Mouse (Mus musculus) stomach, embryonic 14.5 days (tissue): Measurements from ENCODE around the gene Erc2. TPM values are rescaled to one million over a fixed set of nuclear protein-coding genes. Genes with fewer than 3 reads are reported as not detected.
"Not testable (repeated sequence)": the region's sequence is repeated elsewhere in the genome, so short reads cannot be mapped to it uniquely, and the experiment has no call there.

ENCODE experiments used
- ATAC-seq: fragments of 200-750 bp; cut with Nextera tagmentation; 2 replicates; pipeline ENCODE4 v1.8.0; 2017; ENCODE audit warnings: low read depth, moderate TSS enrichment; ENCODE audit not compliant: insufficient number of reproducible peaks, insufficient read depth, low FRiP score
- H3K27ac ChIP-seq: fragments of 300-500 bp; sonication (generic); 2 replicates; pipeline ENCODE4 v1.5.1; 2014; ENCODE audit warnings: mild to moderate bottlenecking, low read length, moderate library complexity, mixed read lengths
- H3K27me3 ChIP-seq: fragments of 300-500 bp; sonication (generic); 2 replicates; pipeline ENCODE4 v1.6.1; 2014; ENCODE audit warnings: low read length, control low read depth, mixed read lengths; ENCODE audit not compliant: control insufficient read depth, insufficient read depth
- H3K36me3 ChIP-seq: fragments of 300-500 bp; sonication (generic); 2 replicates; pipeline ENCODE4 v1.6.1; 2014; ENCODE audit warnings: mild to moderate bottlenecking, control low read depth, low read length, moderate library complexity, mixed read lengths; ENCODE audit not compliant: control insufficient read depth, insufficient read depth
- H3K4me1 ChIP-seq: fragments of 300-500 bp; sonication (generic); 2 replicates; pipeline ENCODE4 v1.6.1; 2014; ENCODE audit warnings: low read length, control low read depth, mixed read lengths; ENCODE audit not compliant: control insufficient read depth, insufficient read depth
- H3K4me2 ChIP-seq: fragments of 300-500 bp; sonication (generic); replicated peaks from 2 replicates; pipeline ENCODE4 v1.6.1; 2014; ENCODE audit warnings: low read depth, low read length, control low read depth
- H3K4me3 ChIP-seq: fragments of 300-500 bp; sonication (generic); 2 replicates; pipeline ENCODE4 v1.5.1; 2014; ENCODE audit warnings: low read depth, low read length, control low read depth
- H3K9ac ChIP-seq: fragments of 300-500 bp; sonication (generic); replicated peaks from 2 replicates; pipeline ENCODE4 v1.6.1; 2014; ENCODE audit warnings: low read depth, mild to moderate bottlenecking, control low read depth, low read length, moderate library complexity, mixed read lengths
- H3K9me3 ChIP-seq: fragments of 300-500 bp; sonication (generic); 2 replicates; pipeline ENCODE4 v1.6.1; 2016; ENCODE audit warnings: low read depth, low read length, control low read depth; ENCODE audit not compliant: control insufficient read depth
- WGBS: fragments of 180-500 bp; shearing (Covaris S2); extraction: QIAGEN DNeasy Blood & Tissue Kit; methylation state at CpG from one replicate; pipeline ENCODE4 v1.1.7; 2014; 5-methylcytosine and 5-hydroxymethylcytosine counted together
- polyA plus RNA-seq: library from polyadenylated mRNA; unstranded; fragments of >200 nt; fragmentation: Nextera tagmentation; extraction: Ambion mirVana; gene quantifications from 2 replicates; pipeline ENCODE4 v1.2.1, GENCODE M21; 2014

Erc2 gene
- polyA plus RNA-seq, 1 experiment from 2014 or later = 7.7 TPM

- no peaks in the 10 kb centered on the region for H3K9me3 ChIP-seq
- H3K9ac ChIP-seq = no peak overlapping the region
- no peak overlapping the region for H3K27ac ChIP-seq
- no peaks in the 10 kb centered on the region for H3K4me1 ChIP-seq
- no peaks in the 10 kb centered on the region for H3K36me3 ChIP-seq
- no peak overlapping the region for H3K4me3 ChIP-seq
- 89% methylated on average over 1 of the region's 1 CpGs for WGBS
- no peaks in the 10 kb centered on the region for H3K27me3 ChIP-seq
- no peak overlapping the region for H3K4me2 ChIP-seq
- no peak for ATAC-seq
These were observed 251.4 kb downstream of the Erc2 start for GRCm38 (mm10) chr14:27873619-27874018.

- ATAC-seq = no peak
- Histone ChIP-seq H3K27ac (no peak overlapping the region), H3K27me3 (no peaks in the 10 kb centered on the region), H3K36me3 (no peaks in the 10 kb centered on the region), H3K4me1 (no peaks in the 10 kb centered on the region), H3K9me3 (no peaks in the 10 kb centered on the region), H3K4me3 (no peak overlapping the region), H3K4me2 (no peak overlapping the region), H3K9ac (no peak overlapping the region)
- 56% methylated on average over 13 of the region's 13 CpGs for WGBS
These were observed 253.8 kb downstream of the Erc2 start for GRCm38 (mm10) chr14:27875991-27876411.

- no peaks in the 10 kb centered on the region for H3K27me3 ChIP-seq
- no peak overlapping the region for H3K4me3 ChIP-seq
- WGBS = 85% methylated on average over 5 of the region's 5 CpGs
- H3K4me2 ChIP-seq = no peak overlapping the region
- H3K9ac ChIP-seq = no peak overlapping the region
- ATAC-seq = no peak
- H3K9me3 ChIP-seq = no peaks in the 10 kb centered on the region
- H3K27ac ChIP-seq = no peak overlapping the region
- no peaks in the 10 kb centered on the region for H3K36me3 ChIP-seq
- H3K4me1 ChIP-seq = no peaks in the 10 kb centered on the region
These were observed 259.7 kb downstream of the Erc2 start for GRCm38 (mm10) chr14:27881972-27882371.

- not testable (repeated sequence) for ATAC-seq, H3K27me3 ChIP-seq, H3K4me1 ChIP-seq, H3K36me3 ChIP-seq, H3K9ac ChIP-seq, H3K4me3 ChIP-seq, H3K4me2 ChIP-seq, H3K9me3 ChIP-seq, H3K27ac ChIP-seq
- WGBS = 84% methylated on average over 5 of the region's 5 CpGs
These were observed 264.1 kb downstream of the Erc2 start for GRCm38 (mm10) chr14:27886337-27886736.

- no peaks in the 10 kb centered on the region for H3K9me3 ChIP-seq
- no peak overlapping the region for H3K9ac ChIP-seq
- H3K4me3 ChIP-seq = no peak overlapping the region
- no peaks in the 10 kb centered on the region for H3K36me3 ChIP-seq
- no peak for ATAC-seq
- H3K27me3 ChIP-seq = no peaks in the 10 kb centered on the region
- H3K4me1 ChIP-seq = no peaks in the 10 kb centered on the region
- no peak overlapping the region for H3K4me2 ChIP-seq
- WGBS = 84% methylated on average over 5 of the region's 5 CpGs
- H3K27ac ChIP-seq = no peak overlapping the region
These were observed 265.3 kb downstream of the Erc2 start for GRCm38 (mm10) chr14:27887488-27887887.

GRCm38 (mm10) chr14:27889650-27890049 lies 267.4 kb downstream of the Erc2 start:
- no peak overlapping the region for H3K4me2 ChIP-seq
- 93% methylated on average over 2 of the region's 2 CpGs for WGBS
- ATAC-seq = no peak
- H3K4me1 ChIP-seq = no peaks in the 10 kb centered on the region
- H3K9me3 ChIP-seq = no peaks in the 10 kb centered on the region
- no peaks in the 10 kb centered on the region for H3K27me3 ChIP-seq
- no peaks in the 10 kb centered on the region for H3K36me3 ChIP-seq
- no peak overlapping the region for H3K4me3 ChIP-seq
- no peak overlapping the region for H3K27ac ChIP-seq
- no peak overlapping the region for H3K9ac ChIP-seq

GRCm38 (mm10) chr14:27892416-27892815 lies 270.2 kb downstream of the Erc2 start:
- Histone ChIP-seq H3K4me3 (no peak overlapping the region), H3K9ac (no peak overlapping the region)

GRCm38 (mm10) chr14:27901772-27902171 lies 279.5 kb downstream of the Erc2 start:
- H3K4me2 ChIP-seq = no peak overlapping the region
- WGBS = 46% methylated on average over 5 of the region's 5 CpGs
- no peak for ATAC-seq
- H3K27ac ChIP-seq = no peak overlapping the region
- no peak overlapping the region for H3K9ac ChIP-seq
- H3K4me3 ChIP-seq = no peak overlapping the region
- no peaks in the 10 kb centered on the region for H3K9me3 ChIP-seq
- no peaks in the 10 kb centered on the region for H3K27me3 ChIP-seq
- no peaks in the 10 kb centered on the region for H3K4me1 ChIP-seq
- H3K36me3 ChIP-seq = no peaks in the 10 kb centered on the region

More at GRCm38 (mm10) chr14:27892416-27892815, 270.2 kb downstream of the Erc2 start:
- no peaks in the 10 kb centered on the region for H3K4me1 ChIP-seq
- H3K27ac ChIP-seq = no peak overlapping the region
- no peak overlapping the region for H3K4me2 ChIP-seq
- H3K9me3 ChIP-seq = no peaks in the 10 kb centered on the region
- no peak for ATAC-seq
- H3K27me3 ChIP-seq = no peaks in the 10 kb centered on the region
- H3K36me3 ChIP-seq = no peaks in the 10 kb centered on the region
- 87% methylated on average over 2 of the region's 2 CpGs for WGBS

GRCm38 (mm10) chr14:27921656-27922373 lies 299.6 kb downstream of the Erc2 start:
- Histone ChIP-seq H3K36me3 (no peaks in the 10 kb centered on the region), H3K4me3 (no peak overlapping the region), H3K9ac (no peak overlapping the region), H3K9me3 (no peaks in the 10 kb centered on the region), H3K27me3 (no peaks in the 10 kb centered on the region), H3K4me2 (no peak overlapping the region), H3K27ac (no peak overlapping the region), H3K4me1 (no peaks in the 10 kb centered on the region)
- no peak for ATAC-seq
- WGBS = 88% methylated on average over 5 of the region's 5 CpGs
